Mouse (Mus musculus) right cerebral cortex, adult 2 months (tissue): ENCODE measurements around the gene C2cd4b.
A peak's percentile ranks its signal among the peaks of the same experiment; 100 is the strongest.

ENCODE experiments used
- DNase-seq, 2 experiments: peaks; one replicate each; pipeline ENCODE4 v3.0.0; 2021 to 2022; ENCODE audit warnings: low spot score in 2 of 2

C2cd4b gene

DNA sequence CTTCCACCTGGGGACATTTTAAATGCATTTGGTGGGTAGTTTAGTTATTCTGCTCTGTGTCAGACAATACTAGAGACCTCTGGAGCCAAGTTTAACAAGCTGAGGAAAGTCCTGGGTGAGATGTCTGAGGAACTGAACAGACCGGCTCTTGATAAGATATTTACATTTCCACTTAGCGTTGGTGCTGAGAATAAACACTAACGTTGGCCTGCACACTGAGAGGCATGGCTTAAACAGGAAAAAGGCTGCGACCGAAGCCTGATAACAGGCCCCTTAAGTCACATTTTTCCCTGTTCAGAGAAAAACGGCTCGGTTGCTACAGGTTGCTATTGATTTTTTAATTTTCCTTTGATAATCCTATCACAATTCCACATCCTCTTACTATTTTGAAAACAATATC, 12.1 kb downstream of the C2cd4b start:
- no peak for DNase-seq

GRCm38 (mm10) chr9:67774201-67774600, 15.0 kb downstream of the C2cd4b start:
- DNase-seq: no peak

GRCm38 (mm10) chr9:67778553-67778952, 19.3 kb downstream of the C2cd4b start:
- DNase-seq: no peak

GRCm38 (mm10) chr9:67782786-67783185, 23.5 kb downstream of the C2cd4b start:
- no peak for DNase-seq

GRCm38 (mm10) chr9:67783464-67783863, 24.2 kb downstream of the C2cd4b start:
- no peak for DNase-seq

GRCm38 (mm10) chr9:67783925-67784324, 24.7 kb downstream of the C2cd4b start:
- DNase-seq: no peak

DNA sequence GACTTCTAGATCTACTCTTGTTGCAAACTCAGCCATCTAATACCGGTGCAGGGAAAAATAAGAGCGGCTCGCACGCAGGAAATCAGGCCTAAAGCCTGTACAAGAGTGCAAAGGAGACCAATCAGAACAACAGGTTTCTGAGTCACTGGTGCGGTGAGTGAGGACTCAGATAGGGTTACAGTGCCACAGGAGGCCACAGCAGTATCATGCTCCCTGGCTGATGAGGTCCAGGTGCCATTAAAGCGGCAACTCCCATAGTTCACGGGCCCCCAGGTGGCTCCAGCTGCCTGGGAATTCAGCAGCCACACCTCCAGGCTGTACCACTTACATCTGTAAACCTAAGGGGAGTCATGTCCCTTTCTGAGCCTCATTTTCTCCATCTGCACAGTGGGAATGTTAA, 27.1 kb downstream of the C2cd4b start:
- DNase-seq: no peak

- DNase-seq: no peak
Measured at GRCm38 (mm10) chr9:67787671-67788070, 28.4 kb downstream of the C2cd4b start.

- DNase-seq: no peak
Measured at GRCm38 (mm10) chr9:67792405-67792804, 33.2 kb downstream of the C2cd4b start.

GRCm38 (mm10) chr9:67793501-67793900, 34.3 kb downstream of the C2cd4b start:
- DNase-seq: no peak

DNA sequence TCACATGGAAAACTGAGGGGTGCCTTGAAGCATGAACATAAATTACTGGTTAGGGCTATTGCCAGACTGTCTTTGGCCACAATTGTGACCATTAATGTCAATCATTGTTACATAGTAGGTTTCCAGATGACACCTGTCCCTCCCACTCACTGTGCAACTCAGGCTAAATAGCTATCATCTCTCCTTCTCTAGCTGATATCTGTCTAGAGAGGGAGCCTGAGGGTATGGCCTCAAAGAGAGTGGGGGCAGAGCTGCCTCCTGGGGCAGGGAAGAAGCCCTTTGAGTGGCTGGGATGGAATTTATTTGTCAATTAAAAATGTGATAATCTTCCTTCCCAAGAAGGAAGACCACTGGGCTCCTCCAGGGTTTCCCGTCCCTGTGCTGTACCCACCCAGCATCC, 35.0 kb downstream of the C2cd4b start:
- no peak for DNase-seq

DNA sequence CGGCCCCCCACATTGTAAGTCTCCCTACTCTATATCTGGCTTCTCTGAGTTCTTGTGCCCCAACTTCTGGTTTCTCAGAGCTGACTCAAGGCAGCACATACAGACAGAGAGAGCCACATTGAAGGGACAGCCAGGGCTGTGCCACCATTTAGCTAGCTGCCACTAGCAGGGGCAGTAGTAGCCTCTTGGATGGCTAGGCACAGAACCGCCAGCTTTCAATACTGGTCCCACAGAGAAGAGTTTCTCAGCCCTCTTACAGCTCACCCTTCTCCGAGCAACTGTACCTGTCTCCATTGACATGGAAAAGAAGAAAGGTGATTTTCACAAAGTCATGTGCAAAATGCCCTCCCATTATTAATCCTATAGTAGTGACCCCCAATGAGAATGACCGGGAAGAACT, 35.4 kb downstream of the C2cd4b start:
- no peak for DNase-seq

- DNase-seq: peak; percentile 61 to 77
Measured at GRCm38 (mm10) chr9:67795205-67795675, 36.0 kb downstream of the C2cd4b start.

DNA sequence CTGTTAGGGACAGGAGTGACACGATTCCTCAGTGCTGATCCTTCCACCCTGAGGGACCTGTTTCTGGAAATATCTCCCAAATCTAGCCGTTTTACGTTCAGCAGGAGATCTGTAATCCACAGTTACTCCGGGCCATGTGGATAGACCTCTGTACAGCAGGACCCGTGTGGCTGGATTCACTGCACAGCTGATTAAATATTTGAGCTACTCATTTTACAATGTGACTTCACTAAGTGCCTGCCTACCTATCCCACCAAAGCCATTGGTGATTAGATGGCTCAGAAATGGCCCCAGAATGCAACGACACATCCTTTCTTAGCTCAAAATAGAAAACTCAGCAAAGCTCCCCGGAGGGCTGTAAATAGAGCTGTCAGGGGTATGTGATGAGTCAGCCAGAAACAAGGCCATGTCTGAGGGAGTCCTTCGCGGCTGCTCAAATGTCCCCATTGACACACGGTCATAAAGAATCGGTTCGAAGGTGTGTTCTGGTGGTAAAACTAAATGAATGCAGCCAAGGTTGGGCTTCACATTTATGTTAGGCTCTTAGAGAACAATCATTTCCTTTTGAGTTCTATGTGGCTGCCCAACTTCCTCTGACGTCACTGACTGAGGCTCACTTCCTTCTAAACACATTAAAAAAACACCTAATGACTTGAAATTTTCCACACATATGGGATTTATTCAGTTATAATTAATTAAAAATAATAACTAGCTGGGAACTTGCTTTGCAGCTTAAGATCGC, 40.0 kb downstream of the C2cd4b start:
- no peak for DNase-seq

- DNase-seq: peak; percentile 43 to 57
Measured at GRCm38 (mm10) chr9:67802241-67802640, 43.0 kb downstream of the C2cd4b start.

- no peak for DNase-seq
Measured at GRCm38 (mm10) chr9:67807000-67807399, 47.8 kb downstream of the C2cd4b start.

DNA sequence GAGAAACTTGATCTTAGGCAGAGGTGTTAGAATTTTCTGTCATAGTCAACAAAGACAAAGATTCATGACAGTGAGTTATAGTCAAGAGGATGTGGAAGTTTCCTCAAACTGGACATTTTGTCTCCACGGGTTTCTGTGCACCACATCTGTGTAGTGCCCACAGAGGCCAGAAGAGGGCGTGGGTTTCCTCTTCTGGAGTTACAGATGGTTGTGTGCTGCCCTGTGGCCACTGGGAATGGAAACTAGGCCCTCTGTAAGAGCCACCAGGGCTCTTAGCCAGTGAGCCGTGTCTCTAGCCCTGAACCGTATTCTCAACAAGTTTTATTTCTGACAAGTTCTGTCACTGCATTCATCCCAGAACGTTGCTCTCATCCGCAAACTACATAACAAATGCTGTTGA, 51.3 kb downstream of the C2cd4b start:
- DNase-seq: no peak
